Mouse (Mus musculus) spleen, adult 2 months (tissue): ENCODE data around the gene Zfp853. TPM values are rescaled to one million over a fixed set of nuclear protein-coding genes. Genes with fewer than 3 reads are reported as not detected.

Experiments
- DNase-seq, 2 experiments: peaks; one replicate each; pipeline versions ENCODE4 v3.0.0 to v3.0.0-alpha.2; 2012 to 2021; ENCODE audit warnings: low spot score in 2 of 2, low read depth in 1 of 2
- H3K27ac ChIP-seq: fragments of 200-500 bp; 2 replicates; pipeline ENCODE4 v1.5.1; 2012; ENCODE audit warnings: low read length, inconsistent platforms; ENCODE audit not compliant: insufficient read depth
- H3K27me3 ChIP-seq: fragments of 200-500 bp; 2 replicates; pipeline ENCODE4 v1.6.1; 2012; ENCODE audit warnings: mild to moderate bottlenecking, moderate library complexity, low read length, inconsistent platforms; ENCODE audit not compliant: control insufficient read depth, insufficient read depth
- H3K36me3 ChIP-seq: fragments of 200-500 bp; 2 replicates; pipeline ENCODE4 v1.6.1; 2012; ENCODE audit warnings: mild to moderate bottlenecking, low read length, inconsistent platforms; ENCODE audit not compliant: control insufficient read depth, insufficient read depth
- H3K4me1 ChIP-seq: fragments of 200-500 bp; 2 replicates; pipeline ENCODE4 v1.6.1; 2011; ENCODE audit warnings: inconsistent platforms; ENCODE audit not compliant: control insufficient read depth, insufficient read depth, insufficient read length
- H3K4me3 ChIP-seq: fragments of 200-500 bp; 2 replicates; pipeline ENCODE4 v1.5.1; 2011; ENCODE audit warnings: mild to moderate bottlenecking, inconsistent platforms; ENCODE audit not compliant: insufficient read depth, insufficient read length; ENCODE audit errors: extremely low read depth
- CTCF ChIP-seq: fragments of 200-500 bp; IDR thresholded peaks from 2 replicates; pipeline ENCODE4 v1.5.1; 2011; ENCODE audit warnings: mild to moderate bottlenecking, inconsistent platforms; ENCODE audit not compliant: insufficient read depth, insufficient read length, insufficient replicate concordance; ENCODE audit errors: extremely low read depth
- POLR2A ChIP-seq: fragments of 200-500 bp; IDR thresholded peaks from 2 replicates; pipeline ENCODE4 v1.6.1; 2011; ENCODE audit warnings: low read depth, low read length, inconsistent platforms
- WGBS: fragments of 180-500 bp; shearing (Covaris S2); methylation state at CpG from one replicate; pipeline ENCODE4 v1.1.7; 2018; 5-methylcytosine and 5-hydroxymethylcytosine counted together
- polyA plus RNA-seq: library from polyadenylated mRNA; depleted of rRNA; stranded (reverse); fragments of >200 nt; gene quantifications from 2 replicates; pipeline ENCODE4 v1.2.3, GENCODE M21; 2012

Zfp853 gene
- polyA plus RNA-seq, 1 experiment: 0.91 TPM

GRCm38 (mm10) chr5:143295330-143295729 is 1.9 kb upstream of the Zfp853 start:
- 90% methylated on average over 2 of the region's 2 CpGs for WGBS
- H3K27me3 ChIP-seq: peaks cover 11% of the 10 kb centered on the region
- no peak for TF ChIP-seq CTCF
- no peak for TF ChIP-seq POLR2A
- no peak overlapping the region for H3K27ac ChIP-seq
- H3K36me3 ChIP-seq: peaks cover 3% of the 10 kb centered on the region; the same call in 1 of the 2 replicates
- DNase-seq: no peak
- H3K4me1 ChIP-seq: peaks cover 4% of the 10 kb centered on the region; the same call in 1 of the 2 replicates
- no peak overlapping the region for H3K4me3 ChIP-seq

- WGBS: 81% methylated on average over 3 of the region's 3 CpGs
- peaks cover 2% of the 10 kb centered on the region; the same call in 1 of the 2 replicates for H3K36me3 ChIP-seq
- H3K27me3 ChIP-seq: peaks cover 11% of the 10 kb centered on the region
- DNase-seq: no peak
- TF ChIP-seq POLR2A (no peak), CTCF (no peak)
- H3K4me1 ChIP-seq: peaks cover 4% of the 10 kb centered on the region; the same call in 1 of the 2 replicates
- H3K27ac ChIP-seq: no peak overlapping the region
- no peak overlapping the region for H3K4me3 ChIP-seq
These were observed 1.4 kb upstream of the Zfp853 start for GRCm38 (mm10) chr5:143294862-143295261.

GRCm38 (mm10) chr5:143292879-143293278 is 544 bp downstream of the Zfp853 start:
- H3K4me3 ChIP-seq: no peak overlapping the region
- no peak for DNase-seq
- no peak overlapping the region for H3K27ac ChIP-seq
- 5% methylated on average over 15 of the region's 19 CpGs for WGBS
- peaks cover 4% of the 10 kb centered on the region; the same call in 1 of the 2 replicates for H3K4me1 ChIP-seq
- H3K27me3 ChIP-seq: peaks cover 11% of the 10 kb centered on the region
- TF ChIP-seq CTCF: no peak
- H3K36me3 ChIP-seq: no peaks in the 10 kb centered on the region

GRCm38 (mm10) chr5:143289299-143289698 is 4.1 kb downstream of the Zfp853 start:
- H3K27ac ChIP-seq: no peak overlapping the region
- peaks cover 14% of the 10 kb centered on the region for H3K27me3 ChIP-seq
- WGBS: 73% methylated on average over 9 of the region's 9 CpGs
- no peaks in the 10 kb centered on the region for H3K36me3 ChIP-seq
- TF ChIP-seq CTCF: no peak
- no peak for TF ChIP-seq POLR2A
- DNase-seq: no peak
- peaks cover 8% of the 10 kb centered on the region; the same call in 1 of the 2 replicates for H3K4me1 ChIP-seq
- H3K4me3 ChIP-seq: no peak overlapping the region

GRCm38 (mm10) chr5:143288378-143288911 is 5.0 kb downstream of the Zfp853 start:
- no peak overlapping the region for H3K27ac ChIP-seq
- 8% methylated on average over 9 of the region's 9 CpGs for WGBS
- peaks cover 10% of the 10 kb centered on the region for H3K27me3 ChIP-seq

GRCm38 (mm10) chr5:143287774-143288328 is 5.6 kb downstream of the Zfp853 start:
- Histone ChIP-seq H3K27ac (no peak overlapping the region), H3K27me3 (peaks cover 5% of the 10 kb centered on the region), H3K36me3 (no peaks in the 10 kb centered on the region), H3K4me3 (peak overlapping the region; percentile 17; the same call in 1 of the 2 replicates), H3K4me1 (peaks cover 4% of the 10 kb centered on the region; the same call in 1 of the 2 replicates)
- TF ChIP-seq CTCF (no peak), POLR2A (no peak)
- WGBS: 4% methylated on average over 48 of the region's 48 CpGs
- DNase-seq: no peak

More at GRCm38 (mm10) chr5:143288378-143288911, 5.0 kb downstream of the Zfp853 start:
- Histone ChIP-seq H3K4me1 (peaks cover 5% of the 10 kb centered on the region; the same call in 1 of the 2 replicates), H3K36me3 (no peaks in the 10 kb centered on the region), H3K4me3 (no peak overlapping the region)
- no peak for DNase-seq
- TF ChIP-seq POLR2A (no peak), CTCF (no peak)

- Histone ChIP-seq H3K36me3 (no peaks in the 10 kb centered on the region), H3K4me3 (no peak overlapping the region), H3K27me3 (peaks cover 3% of the 10 kb centered on the region), H3K27ac (no peak overlapping the region), H3K4me1 (peaks cover 4% of the 10 kb centered on the region; the same call in 1 of the 2 replicates)
- 65% methylated on average over 6 of the region's 6 CpGs for whole genome bisulfite sequencing
- no peak for DNase-seq
- TF ChIP-seq CTCF (no peak), POLR2A (no peak)
These were observed 8.7 kb downstream of the Zfp853 start for GRCm38 (mm10) chr5:143284762-143285161.
